Mouse (Mus musculus) lung, embryonic 14.5 days (tissue): ENCODE data around the gene Gm20521. TPM values are rescaled to one million over a fixed set of nuclear protein-coding genes. Genes with fewer than 3 reads are reported as not detected.
A peak's percentile ranks its signal among the peaks of the same experiment; 100 is the strongest.

ENCODE experiments used
- ATAC-seq: fragments of 200-750 bp; cut with Nextera tagmentation; 2 replicates; pipeline ENCODE4 v1.8.0; 2017; ENCODE audit warnings: mild to moderate bottlenecking, moderate TSS enrichment, moderate library complexity; ENCODE audit not compliant: insufficient read depth
- DNase-seq: peaks from one replicate; pipeline ENCODE4 v3.0.0-alpha.2; 2015
- H3K27ac ChIP-seq: fragments of 300-500 bp; sonication (generic); 2 replicates; pipeline ENCODE4 v1.5.1; 2014; ENCODE audit warnings: low read depth, mild to moderate bottlenecking, moderate library complexity
- H3K27me3 ChIP-seq: fragments of 300-500 bp; sonication (generic); 2 replicates; pipeline ENCODE4 v1.6.1; 2014; ENCODE audit warnings: low read length, control low read depth; ENCODE audit not compliant: insufficient read depth
- H3K36me3 ChIP-seq: fragments of 300-500 bp; sonication (generic); 2 replicates; pipeline ENCODE4 v1.6.1; 2014; ENCODE audit warnings: control low read depth; ENCODE audit not compliant: insufficient read depth
- H3K4me1 ChIP-seq: fragments of 300-500 bp; sonication (generic); 2 replicates; pipeline ENCODE4 v1.6.1; 2014; ENCODE audit warnings: antibody characterized with exemption, control low read depth; ENCODE audit not compliant: insufficient read depth
- H3K4me2 ChIP-seq: fragments of 300-500 bp; sonication (generic); 2 replicates; pipeline ENCODE4 v1.6.1; 2014; ENCODE audit warnings: mild to moderate bottlenecking
- H3K4me3 ChIP-seq: fragments of 300-500 bp; sonication (generic); 2 replicates; pipeline ENCODE4 v1.5.1; 2014; ENCODE audit warnings: low read depth, low read length
- H3K9ac ChIP-seq: fragments of 300-500 bp; sonication (generic); 2 replicates; pipeline ENCODE4 v1.6.1; 2014
- H3K9me3 ChIP-seq: fragments of 300-500 bp; sonication (generic); 2 replicates; pipeline ENCODE4 v1.6.1; 2016; ENCODE audit warnings: low read depth, low read length, control low read depth
- CTCF ChIP-seq: IDR thresholded peaks from 2 replicates; pipeline ENCODE4 v1.5.1; 2016; ENCODE audit warnings: antibody characterized with exemption, low read depth
- WGBS: fragments of 180-500 bp; shearing (Covaris S2); extraction: QIAGEN DNeasy Blood & Tissue Kit; methylation state at CpG from one replicate; pipeline ENCODE4 v1.1.7; 2014; 5-methylcytosine and 5-hydroxymethylcytosine counted together
- polyA plus RNA-seq: library from polyadenylated mRNA; unstranded; fragments of >200 nt; fragmentation: Nextera tagmentation; extraction: Ambion mirVana; gene quantifications from 2 replicates; pipeline ENCODE4 v1.2.1, GENCODE M21; 2014

Gene Gm20521
- polyA plus RNA-seq, 1 experiment from 2014 or later: not detected

GRCm38 (mm10) chr14:54936831-54937160 is 53.6 kb downstream of the Gm20521 start:
- Histone ChIP-seq H3K27me3 (no peaks in the 10 kb centered on the region), H3K36me3 (no peaks in the 10 kb centered on the region), H3K4me3 (no peak overlapping the region), H3K27ac (peak overlapping the region; percentile 24; the same call in 1 of the 2 replicates), H3K4me1 (no peaks in the 10 kb centered on the region; the same call in 1 of the 2 replicates), H3K4me2 (no peak overlapping the region), H3K9me3 (no peaks in the 10 kb centered on the region), H3K9ac (no peak overlapping the region)
- no peak for TF ChIP-seq CTCF
- 41% methylated on average over 6 of the region's 6 CpGs for WGBS
- no peak for DNase-seq
- ATAC-seq: no peak

DNA sequence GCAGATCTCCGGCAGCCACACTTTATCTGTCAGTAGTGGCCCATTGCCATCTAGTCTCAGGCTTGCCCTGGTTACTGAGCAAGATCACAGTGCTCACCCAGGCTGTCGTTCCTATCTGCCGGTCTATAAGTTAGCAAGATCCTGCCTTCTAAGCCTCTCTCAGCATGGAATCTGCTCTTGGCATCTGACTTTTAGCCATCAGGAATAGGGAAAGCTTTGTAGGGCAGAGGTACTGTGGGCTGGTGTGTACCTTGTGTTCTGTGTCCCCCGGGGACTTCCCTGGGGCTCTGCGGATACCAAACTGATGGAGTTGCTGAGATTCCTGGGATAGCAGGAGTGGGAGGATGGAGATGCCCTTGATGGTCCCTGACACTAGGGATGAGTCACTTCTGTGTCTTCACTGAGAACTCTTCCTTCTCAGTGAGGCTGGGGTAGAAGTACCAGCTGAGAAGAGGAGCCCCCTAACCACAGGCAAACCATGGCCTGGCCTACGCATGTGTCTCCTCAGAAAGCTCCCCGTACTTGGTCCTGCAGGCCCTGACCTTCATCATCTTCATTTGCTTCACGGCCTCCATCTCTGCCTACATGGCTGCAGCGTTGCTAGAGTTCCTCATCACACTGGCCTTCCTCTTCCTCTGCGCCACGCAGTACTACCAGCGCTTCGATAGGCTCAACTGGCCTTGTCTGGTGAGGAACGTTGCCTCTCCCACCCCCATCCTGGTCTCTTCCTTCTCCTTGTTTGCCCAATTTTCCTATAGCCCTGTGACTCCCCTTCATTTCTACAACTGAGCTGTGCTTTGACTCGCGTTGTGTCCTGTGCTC is 54.3 kb downstream of the Gm20521 start:
- no peak for ATAC-seq
- Histone ChIP-seq H3K27ac (no peak overlapping the region), H3K9ac (no peak overlapping the region), H3K27me3 (no peaks in the 10 kb centered on the region), H3K4me3 (no peak overlapping the region), H3K4me2 (no peak overlapping the region), H3K36me3 (no peaks in the 10 kb centered on the region), H3K4me1 (no peaks in the 10 kb centered on the region; the same call in 1 of the 2 replicates), H3K9me3 (no peaks in the 10 kb centered on the region)
- no peak for TF ChIP-seq CTCF
- WGBS: 83% methylated on average over 16 of the region's 16 CpGs
- DNase-seq: no peak

DNA sequence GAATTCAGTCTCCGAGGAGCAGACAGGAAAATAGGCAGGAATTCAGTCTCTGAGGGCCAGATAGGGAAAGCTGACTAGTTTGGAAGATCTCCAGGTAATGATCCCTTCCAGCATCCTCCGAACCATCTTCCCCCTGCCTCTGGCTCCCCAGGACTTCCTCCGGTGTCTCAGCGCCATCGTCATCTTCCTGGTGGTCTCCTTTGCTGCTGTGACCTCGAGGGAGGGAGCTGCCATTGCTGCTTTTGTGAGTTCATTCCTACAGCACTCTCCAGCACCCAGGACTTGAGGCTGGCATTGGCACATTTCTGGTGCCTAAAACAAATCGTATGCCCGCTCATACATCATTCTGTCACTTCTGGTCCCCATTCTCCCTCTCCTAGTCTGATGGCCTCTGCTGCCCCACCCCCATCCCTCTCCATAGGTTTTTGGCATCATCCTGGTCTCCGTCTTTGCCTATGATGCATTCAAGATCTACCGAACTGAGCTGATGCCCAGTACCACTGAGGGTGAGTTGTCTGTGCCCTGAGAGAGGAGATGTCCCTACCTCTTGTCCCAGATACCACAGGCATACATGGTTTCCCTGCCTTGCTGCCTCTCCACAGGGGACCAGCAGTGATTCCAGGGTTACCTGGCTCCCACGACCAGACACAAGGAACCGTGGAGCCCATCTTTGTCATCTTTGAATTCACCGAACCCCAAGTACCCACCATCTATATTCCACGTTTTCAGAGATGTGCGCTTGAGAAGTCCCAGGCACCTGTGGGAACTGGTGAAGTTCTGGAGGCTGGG is 55.4 kb downstream of the Gm20521 start:
- no peaks in the 10 kb centered on the region for H3K36me3 ChIP-seq
- no peak overlapping the region for H3K27ac ChIP-seq
- no peaks in the 10 kb centered on the region for H3K27me3 ChIP-seq
- H3K4me1 ChIP-seq: no peaks in the 10 kb centered on the region
- no peak overlapping the region for H3K4me2 ChIP-seq
- H3K9ac ChIP-seq: no peak overlapping the region
- ATAC-seq: no peak
- WGBS: 72% methylated on average over 15 of the region's 15 CpGs
- no peak for TF ChIP-seq CTCF
- no peak overlapping the region for H3K4me3 ChIP-seq
- DNase-seq: no peak
- H3K9me3 ChIP-seq: no peaks in the 10 kb centered on the region

GRCm38 (mm10) chr14:54939434-54940175 is 56.4 kb downstream of the Gm20521 start:
- H3K36me3 ChIP-seq: no peaks in the 10 kb centered on the region
- H3K4me2 ChIP-seq: no peak overlapping the region
- H3K27me3 ChIP-seq: no peaks in the 10 kb centered on the region
- no peak overlapping the region for H3K4me3 ChIP-seq
- TF ChIP-seq CTCF: peak; percentile 89
- peak; percentile 83 for DNase-seq
- H3K9me3 ChIP-seq: no peaks in the 10 kb centered on the region
- H3K4me1 ChIP-seq: no peaks in the 10 kb centered on the region
- no peak overlapping the region for H3K9ac ChIP-seq
- no peak overlapping the region for H3K27ac ChIP-seq
- 42% methylated on average over 12 of the region's 12 CpGs for WGBS
- peak; percentile 62 for ATAC-seq

- Histone ChIP-seq H3K4me1 (no peaks in the 10 kb centered on the region), H3K4me3 (no peak overlapping the region), H3K36me3 (no peaks in the 10 kb centered on the region), H3K4me2 (no peak overlapping the region), H3K9ac (no peak overlapping the region), H3K27me3 (no peaks in the 10 kb centered on the region), H3K9me3 (no peaks in the 10 kb centered on the region), H3K27ac (no peak overlapping the region)
- DNase-seq (no peak), ATAC-seq (no peak)
- 74% methylated on average over 3 of the region's 3 CpGs for WGBS
- TF ChIP-seq CTCF: no peak
These were observed 56.9 kb downstream of the Gm20521 start for GRCm38 (mm10) chr14:54940176-54940530.

DNA sequence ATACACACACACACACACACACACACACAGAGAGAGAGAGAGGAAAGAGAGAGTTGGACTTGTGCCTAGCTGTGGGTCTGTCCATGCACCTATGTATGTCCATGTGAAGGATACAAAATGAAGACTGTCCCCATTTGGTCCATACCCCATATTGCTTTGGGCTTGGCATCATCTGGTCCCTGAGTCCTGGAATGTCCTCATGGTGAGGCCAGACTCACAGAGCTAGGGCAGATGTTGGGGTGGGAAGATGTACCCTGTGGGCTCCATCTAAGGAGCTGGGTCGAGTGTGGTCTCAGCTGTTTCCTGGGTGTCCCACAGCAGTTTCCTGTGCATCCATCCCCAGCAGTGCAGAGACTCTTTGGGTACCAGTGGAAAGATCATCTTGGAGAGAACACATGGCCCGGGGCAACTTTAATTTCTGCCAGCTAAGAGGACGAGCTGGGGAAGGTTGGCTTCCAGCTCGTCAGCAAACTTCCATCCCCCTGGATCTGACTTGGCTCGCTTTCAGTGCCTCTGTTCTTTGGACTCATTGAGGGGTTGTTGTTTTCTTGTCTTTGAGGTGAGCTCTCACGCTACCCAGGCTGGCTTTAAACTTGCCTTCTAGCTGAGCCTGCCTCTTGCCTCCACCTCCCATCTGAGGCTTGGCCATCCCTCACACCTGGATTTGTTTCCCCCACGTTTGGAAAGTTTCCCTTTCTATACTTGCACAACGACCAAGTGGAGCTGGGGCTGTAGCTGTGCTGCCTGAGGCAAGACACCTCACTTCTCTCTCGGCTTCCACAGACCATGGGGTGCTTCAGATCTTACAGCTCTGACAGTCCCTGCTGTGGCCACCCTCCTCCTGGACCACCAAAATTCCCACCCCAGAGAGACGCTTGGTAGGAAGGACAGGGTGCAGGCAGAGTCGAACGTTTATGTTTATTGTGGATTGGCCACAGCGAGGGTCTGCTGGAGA is 58.1 kb downstream of the Gm20521 start:
- TF ChIP-seq CTCF: no peak
- Histone ChIP-seq H3K27ac (no peak overlapping the region), H3K9ac (no peak overlapping the region), H3K4me3 (no peak overlapping the region), H3K4me1 (no peaks in the 10 kb centered on the region), H3K4me2 (no peak overlapping the region), H3K36me3 (no peaks in the 10 kb centered on the region), H3K9me3 (no peaks in the 10 kb centered on the region), H3K27me3 (no peaks in the 10 kb centered on the region)
- no peak for ATAC-seq
- WGBS: 60% methylated on average over 13 of the region's 13 CpGs
- DNase-seq: no peak
